Mouse (Mus musculus) right cerebral cortex, adult 2 months (tissue): ENCODE data around the gene Ppp5c.

Experiments used
- DNase-seq, 2 experiments: peaks; one replicate each; pipeline ENCODE4 v3.0.0; 2021 to 2022; ENCODE audit warnings: low spot score in 2 of 2

Ppp5c gene

GRCm38 (mm10) chr7:17054325-17054989 lies 26.7 kb upstream of the Ppp5c start:
- DNase-seq: no peak

- peak; percentile 65 to 73 for DNase-seq
These were observed 23.3 kb upstream of the Ppp5c start for GRCm38 (mm10) chr7:17050933-17051594.

GRCm38 (mm10) chr7:17050491-17050890 lies 22.8 kb upstream of the Ppp5c start:
- no peak for DNase-seq

GRCm38 (mm10) chr7:17048431-17049190 lies 20.9 kb upstream of the Ppp5c start:
- no peak for DNase-seq

- DNase-seq: no peak
These were observed 19.4 kb upstream of the Ppp5c start for GRCm38 (mm10) chr7:17047041-17047682.

- peak in 1 of 2 experiments; percentile 65 for DNase-seq
These were observed 18.0 kb upstream of the Ppp5c start for GRCm38 (mm10) chr7:17045743-17046142.

GRCm38 (mm10) chr7:17039373-17039772 lies 11.6 kb upstream of the Ppp5c start:
- DNase-seq: no peak

GRCm38 (mm10) chr7:17038018-17038695 lies 10.4 kb upstream of the Ppp5c start:
- no peak for DNase-seq

- peak; percentile 39 to 51 for DNase-seq
These were observed 2.5 kb upstream of the Ppp5c start for GRCm38 (mm10) chr7:17030239-17030638.

- DNase-seq: peak; percentile 59
These were observed 1.2 kb upstream of the Ppp5c start for GRCm38 (mm10) chr7:17028923-17029322.

GRCm38 (mm10) chr7:17026710-17027587 lies 775 bp downstream of the Ppp5c start:
- DNase-seq: peak; percentile 66 to 75

- no peak for DNase-seq
These were observed 1.7 kb downstream of the Ppp5c start for GRCm38 (mm10) chr7:17025896-17026622.

GRCm38 (mm10) chr7:17025505-17025894 lies 2.2 kb downstream of the Ppp5c start:
- no peak for DNase-seq

GRCm38 (mm10) chr7:17024814-17025504 lies 2.8 kb downstream of the Ppp5c start:
- DNase-seq: no peak

GRCm38 (mm10) chr7:17024141-17024540 lies 3.6 kb downstream of the Ppp5c start:
- DNase-seq: no peak

- DNase-seq: no peak
These were observed 4.0 kb downstream of the Ppp5c start for GRCm38 (mm10) chr7:17023701-17024100.

GRCm38 (mm10) chr7:17022176-17022575 lies 5.5 kb downstream of the Ppp5c start:
- DNase-seq: no peak

GRCm38 (mm10) chr7:17019426-17020166 lies 8.1 kb downstream of the Ppp5c start:
- DNase-seq: no peak

- no peak for DNase-seq
These were observed 9.8 kb downstream of the Ppp5c start for GRCm38 (mm10) chr7:17017921-17018320.
